Mouse (Mus musculus): Measurements from ENCODE around the gene Eif4a1. TPM values are rescaled to one million over a fixed set of nuclear protein-coding genes. Genes with fewer than 3 reads are reported as not detected.

The Eif4a1 gene
- polyA plus RNA-seq, 1 experiment from 2014 or later = 420 TPM

- Histone ChIP-seq H3K27me3 (replicated peaks) (no peaks in the 10 kb centered on the region), H3K36me3 (peaks cover 5% of the 10 kb centered on the region), H3K27ac (ENCODE audit: poor library complexity, severe bottlenecking) (peak overlapping the region; percentile 51; the same call in 1 of the 2 replicates), H3K9ac (no peak overlapping the region), H3K4me2 (no peak overlapping the region), H3K9me3 (replicated peaks) (no peaks in the 10 kb centered on the region), H3K4me3 (no peak overlapping the region), H3K4me1 (replicated peaks) (peaks cover 41% of the 10 kb centered on the region)
- no peak for ATAC-seq (ENCODE audit: insufficient number of reproducible peaks, low FRiP score)
- WGBS = 80% methylated on average over 6 of the region's 6 CpGs
Measured at GRCm38 (mm10) chr11:69684936-69685335, 12.7 kb upstream of the Eif4a1 start.

- Histone ChIP-seq H3K9me3 (replicated peaks) (no peaks in the 10 kb centered on the region), H3K4me3 (no peak overlapping the region), H3K9ac (no peak overlapping the region), H3K4me2 (no peak overlapping the region), H3K4me1 (replicated peaks) (peaks cover 47% of the 10 kb centered on the region), H3K27ac (ENCODE audit: poor library complexity, severe bottlenecking) (no peak overlapping the region), H3K27me3 (replicated peaks) (no peaks in the 10 kb centered on the region), H3K36me3 (peaks cover 12% of the 10 kb centered on the region)
- 79% methylated on average over 12 of the region's 12 CpGs for WGBS
- no peak for ATAC-seq (ENCODE audit: insufficient number of reproducible peaks, low FRiP score)
Measured at GRCm38 (mm10) chr11:69684128-69684745, 12.0 kb upstream of the Eif4a1 start.

- H3K27ac ChIP-seq (ENCODE audit: poor library complexity, severe bottlenecking) = no peak overlapping the region
Measured at GRCm38 (mm10) chr11:69683576-69683975, 11.4 kb upstream of the Eif4a1 start.

GRCm38 (mm10) chr11:69682840-69683533, 10.8 kb upstream of the Eif4a1 start:
- peak overlapping the region; percentile 91 for H3K4me2 ChIP-seq
- 27% methylated on average over 12 of the region's 12 CpGs for WGBS
- no peaks in the 10 kb centered on the region for H3K27me3 ChIP-seq (replicated peaks)
- H3K36me3 ChIP-seq = peaks cover 24% of the 10 kb centered on the region
- peak overlapping the region; percentile 67 for H3K4me3 ChIP-seq
- H3K9ac ChIP-seq = 0 out of 2 replicates have a peak overlapping the region, but pooled peaks have one; percentile 35
- peaks cover 48% of the 10 kb centered on the region for H3K4me1 ChIP-seq (replicated peaks)
- H3K9me3 ChIP-seq (replicated peaks) = no peaks in the 10 kb centered on the region
- no peak overlapping the region for H3K27ac ChIP-seq (ENCODE audit: poor library complexity, severe bottlenecking)
- no peak for ATAC-seq (ENCODE audit: insufficient number of reproducible peaks, low FRiP score)

More at GRCm38 (mm10) chr11:69683576-69683975, 11.4 kb upstream of the Eif4a1 start:
- 69% methylated on average over 7 of the region's 7 CpGs for WGBS
- Histone ChIP-seq H3K9ac (no peak overlapping the region), H3K27me3 (replicated peaks) (no peaks in the 10 kb centered on the region), H3K4me3 (no peak overlapping the region), H3K36me3 (peaks cover 18% of the 10 kb centered on the region), H3K4me2 (no peak overlapping the region), H3K9me3 (replicated peaks) (no peaks in the 10 kb centered on the region), H3K4me1 (replicated peaks) (peaks cover 48% of the 10 kb centered on the region)
- no peak for ATAC-seq (ENCODE audit: insufficient number of reproducible peaks, low FRiP score)

- Histone ChIP-seq H3K4me1 (replicated peaks) (peaks cover 48% of the 10 kb centered on the region), H3K27ac (ENCODE audit: poor library complexity, severe bottlenecking) (peak overlapping the region; percentile 94), H3K36me3 (peaks cover 30% of the 10 kb centered on the region), H3K4me3 (peak overlapping the region; percentile 67), H3K4me2 (peak overlapping the region; percentile 91), H3K9ac (peak overlapping the region; percentile 88), H3K9me3 (replicated peaks) (no peaks in the 10 kb centered on the region), H3K27me3 (replicated peaks) (no peaks in the 10 kb centered on the region)
- ATAC-seq (ENCODE audit: insufficient number of reproducible peaks, low FRiP score) = no peak
- 24% methylated on average over 24 of the region's 24 CpGs for WGBS
Measured at GRCm38 (mm10) chr11:69682209-69682839, 10.1 kb upstream of the Eif4a1 start.

- under 1% methylated on average over 79 of the region's 80 CpGs for WGBS
- Histone ChIP-seq H3K4me2 (peak within 1 kb of the TSS; percentile 91), H3K4me1 (replicated peaks) (peaks cover 42% of the 10 kb centered on the region), H3K4me3 (peak within 1 kb of the TSS; percentile 67), H3K27ac (ENCODE audit: poor library complexity, severe bottlenecking) (peak within 1 kb of the TSS; percentile 94), H3K27me3 (replicated peaks) (no peaks in the 10 kb centered on the region), H3K9me3 (replicated peaks) (no peaks in the 10 kb centered on the region), H3K9ac (peak within 1 kb of the TSS; percentile 88), H3K36me3 (peaks cover 37% of the 10 kb centered on the region)
- peak; percentile 95 for ATAC-seq (ENCODE audit: insufficient number of reproducible peaks, low FRiP score)
Measured at GRCm38 (mm10) chr11:69681314-69682208, 9.3 kb upstream of the Eif4a1 start, which contains the start of gene Senp3. TSS of gene Senp3 (minus strand) at chr11:69682084.

GRCm38 (mm10) chr11:69680136-69680855, 8.1 kb upstream of the Eif4a1 start:
- peaks cover 32% of the 10 kb centered on the region for H3K4me1 ChIP-seq (replicated peaks)
- no peak overlapping the region for H3K27ac ChIP-seq (ENCODE audit: poor library complexity, severe bottlenecking)
- H3K9me3 ChIP-seq (replicated peaks) = no peaks in the 10 kb centered on the region
- WGBS = 87% methylated on average over 30 of the region's 30 CpGs
- ATAC-seq (ENCODE audit: insufficient number of reproducible peaks, low FRiP score) = no peak
- H3K9ac ChIP-seq = peak overlapping the region; percentile 88
- H3K4me3 ChIP-seq = peak overlapping the region; percentile 67
- no peaks in the 10 kb centered on the region for H3K27me3 ChIP-seq (replicated peaks)
- H3K36me3 ChIP-seq = peaks cover 49% of the 10 kb centered on the region
- peak overlapping the region; percentile 91 for H3K4me2 ChIP-seq

GRCm38 (mm10) chr11:69679144-69679543, 6.9 kb upstream of the Eif4a1 start:
- H3K27ac ChIP-seq (ENCODE audit: poor library complexity, severe bottlenecking) = no peak overlapping the region
- peaks cover 61% of the 10 kb centered on the region for H3K36me3 ChIP-seq
- H3K27me3 ChIP-seq (replicated peaks) = no peaks in the 10 kb centered on the region
- WGBS = 100% methylated on average over 2 of the region's 2 CpGs
- ATAC-seq (ENCODE audit: insufficient number of reproducible peaks, low FRiP score) = no peak
- H3K9ac ChIP-seq = no peak overlapping the region; the same call in 1 of the 2 replicates
- H3K4me1 ChIP-seq (replicated peaks) = peaks cover 26% of the 10 kb centered on the region
- no peaks in the 10 kb centered on the region for H3K9me3 ChIP-seq (replicated peaks)
- H3K4me2 ChIP-seq = no peak overlapping the region
- H3K4me3 ChIP-seq = no peak overlapping the region

GRCm38 (mm10) chr11:69671726-69672124, 498 bp downstream of the Eif4a1 start:
- 0% methylated on average over 42 of the region's 43 CpGs for WGBS
- peak overlapping the region; percentile 100 for H3K9ac ChIP-seq
- peak overlapping the region; percentile 98 for H3K4me3 ChIP-seq
- H3K27ac ChIP-seq (ENCODE audit: poor library complexity, severe bottlenecking) = peak overlapping the region; percentile 98
- no peaks in the 10 kb centered on the region for H3K27me3 ChIP-seq (replicated peaks)
- H3K36me3 ChIP-seq = peaks cover 79% of the 10 kb centered on the region
- peaks cover 25% of the 10 kb centered on the region for H3K4me1 ChIP-seq (replicated peaks)
- peak overlapping the region; percentile 100 for H3K4me2 ChIP-seq
- no peak for ATAC-seq (ENCODE audit: insufficient number of reproducible peaks, low FRiP score)
- no peaks in the 10 kb centered on the region for H3K9me3 ChIP-seq (replicated peaks)

Measured in heart, embryonic 12.5 days (tissue).